Mouse (Mus musculus) forebrain, postnatal 0 days (tissue): ENCODE measurements at regions not wholly inside any gene's neighbourhood (a gene's known extent, or its start where the extent isn't known, plus 50 kb on each side); places are given as distances from the start of the nearest gene placed in this dataset.
A peak's percentile ranks its signal among the peaks of the same experiment; 100 is the strongest.

Source experiments
- ATAC-seq: fragments of 200-750 bp; cut with Nextera tagmentation; 2 replicates; pipeline ENCODE4 v1.8.0; 2017; ENCODE audit warnings: mild to moderate bottlenecking, moderate library complexity
- DNase-seq: peaks from one replicate; pipeline ENCODE4 v3.0.0-alpha.2; 2015
- H3K27ac ChIP-seq: fragments of 300-500 bp; sonication (generic); 2 replicates; pipeline ENCODE4 v1.5.1; 2014; ENCODE audit warnings: low read depth, mild to moderate bottlenecking, antibody characterized with exemption, low read length, moderate library complexity, mixed read lengths
- H3K27me3 ChIP-seq: fragments of 300-500 bp; sonication (generic); 2 replicates; pipeline ENCODE4 v1.6.1; 2014; ENCODE audit warnings: mild to moderate bottlenecking, low read length, mixed read lengths; ENCODE audit not compliant: insufficient read depth
- H3K36me3 ChIP-seq: fragments of 300-500 bp; sonication (generic); 2 replicates; pipeline ENCODE4 v1.6.1; 2014; ENCODE audit warnings: mild to moderate bottlenecking, moderate library complexity; ENCODE audit not compliant: insufficient read depth
- H3K4me1 ChIP-seq: fragments of 300-500 bp; sonication (generic); 2 replicates; pipeline ENCODE4 v1.6.1; 2014; ENCODE audit warnings: antibody characterized with exemption; ENCODE audit not compliant: insufficient read depth
- H3K4me2 ChIP-seq: fragments of 300-500 bp; sonication (generic); 2 replicates; pipeline ENCODE4 v1.6.1; 2014; ENCODE audit warnings: low read depth, mild to moderate bottlenecking, moderate library complexity
- H3K4me3 ChIP-seq: fragments of 300-500 bp; sonication (generic); 2 replicates; pipeline ENCODE4 v1.5.1; 2014; ENCODE audit warnings: low read depth, low read length, mixed read lengths
- H3K9ac ChIP-seq: fragments of 300-500 bp; sonication (generic); 2 replicates; pipeline ENCODE4 v1.6.1; 2014; ENCODE audit warnings: mild to moderate bottlenecking
- H3K9me3 ChIP-seq: fragments of 300-500 bp; sonication (generic); 2 replicates; pipeline ENCODE4 v1.6.1; 2016; ENCODE audit warnings: low read length
- CTCF ChIP-seq: sonication (generic); IDR thresholded peaks from 2 replicates; pipeline ENCODE4 v1.5.1; 2016; ENCODE audit warnings: antibody characterized with exemption, control low read depth, low read depth
- WGBS: fragments of 180-500 bp; shearing (Covaris S2); extraction: QIAGEN DNeasy Blood & Tissue Kit; methylation state at CpG from one replicate; pipeline ENCODE4 v1.1.7; 2014; 5-methylcytosine and 5-hydroxymethylcytosine counted together

DNA sequence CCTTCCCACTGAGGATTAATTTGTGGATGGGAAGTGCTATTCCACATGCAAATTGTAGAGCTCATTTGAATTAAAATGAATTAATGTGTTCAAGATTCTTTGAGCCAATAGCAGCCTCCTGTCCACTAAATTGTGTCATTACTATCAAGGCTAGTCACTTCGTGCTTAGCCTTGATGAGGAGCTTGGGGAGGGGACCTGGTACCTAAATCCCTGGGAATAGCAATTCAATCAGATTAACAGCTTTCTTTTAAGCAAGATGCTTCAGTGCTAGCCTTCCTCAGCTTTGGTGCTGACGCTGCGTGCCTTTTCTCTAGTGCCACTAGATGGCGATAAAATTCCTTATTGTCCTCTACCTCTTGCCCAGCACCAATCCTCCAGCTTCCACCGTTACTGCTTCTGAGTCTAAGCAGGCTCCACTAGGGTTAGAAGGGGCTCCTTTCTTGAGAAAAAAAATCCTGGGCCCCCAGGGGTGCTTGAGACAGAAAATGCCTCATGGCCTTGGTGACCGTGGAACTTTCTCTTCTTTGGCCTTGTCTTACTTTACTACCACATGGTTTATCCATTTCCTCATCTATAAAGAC is 650.0 kb downstream of the Tlr4 start:
- 11% methylated on average over 6 of the region's 6 CpGs for WGBS
- Histone ChIP-seq H3K27me3 (no peaks in the 10 kb centered on the region), H3K9me3 (no peaks in the 10 kb centered on the region), H3K9ac (no peak overlapping the region), H3K4me2 (no peak overlapping the region), H3K4me3 (no peak overlapping the region), H3K4me1 (no peaks in the 10 kb centered on the region), H3K27ac (no peak overlapping the region), H3K36me3 (no peaks in the 10 kb centered on the region)
- ATAC-seq: peak; percentile 89
- peak; percentile 85 for TF ChIP-seq CTCF
- peak; percentile 82 for DNase-seq

DNA sequence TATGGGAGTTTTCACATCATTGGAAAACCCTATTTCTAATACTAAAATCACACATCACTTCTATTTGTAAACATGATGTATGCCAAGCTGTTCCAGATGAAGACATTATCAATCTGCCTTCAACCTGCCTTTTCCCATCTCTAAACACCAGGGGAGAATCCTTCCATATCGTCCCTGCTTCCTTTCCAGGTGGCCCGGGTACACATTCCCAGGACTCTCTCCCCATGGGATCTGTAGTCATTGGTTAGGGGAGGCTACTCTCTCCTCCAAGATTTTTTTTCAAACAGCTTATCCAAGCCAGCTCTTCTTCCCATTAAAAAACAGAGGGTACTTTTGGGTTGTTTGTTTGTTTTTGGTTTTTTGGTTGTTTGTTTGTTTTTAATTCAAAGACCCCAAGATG is 650.7 kb downstream of the Tlr4 start:
- Histone ChIP-seq H3K27ac (no peak overlapping the region), H3K9ac (no peak overlapping the region), H3K4me2 (no peak overlapping the region), H3K4me1 (no peaks in the 10 kb centered on the region), H3K27me3 (no peaks in the 10 kb centered on the region), H3K9me3 (no peaks in the 10 kb centered on the region), H3K36me3 (no peaks in the 10 kb centered on the region), H3K4me3 (no peak overlapping the region)
- DNase-seq: no peak
- ATAC-seq: no peak
- WGBS: 46% methylated on average over 2 of the region's 2 CpGs
- TF ChIP-seq CTCF: no peak

DNA sequence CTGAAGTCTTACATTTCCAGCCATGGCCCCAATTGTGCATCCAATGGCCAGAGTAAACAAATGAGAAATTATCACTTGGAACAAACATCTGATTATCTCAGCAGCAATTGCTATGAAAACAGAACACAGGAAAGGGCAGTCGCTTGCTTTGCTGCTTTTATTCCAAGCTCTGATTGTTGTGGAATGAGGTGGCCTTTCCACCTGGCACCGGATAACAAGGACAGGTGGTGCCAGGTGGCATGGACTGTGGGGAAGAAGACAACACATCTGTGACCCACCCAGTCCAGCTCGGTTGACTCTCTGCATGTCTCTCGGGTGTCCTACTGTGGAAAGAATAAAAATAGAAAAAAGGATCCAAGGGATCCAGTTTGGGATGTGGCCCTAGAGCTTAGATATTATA is 694.9 kb downstream of the Tlr4 start:
- no peaks in the 10 kb centered on the region for H3K4me1 ChIP-seq
- no peaks in the 10 kb centered on the region for H3K27me3 ChIP-seq
- DNase-seq: no peak
- H3K36me3 ChIP-seq: no peaks in the 10 kb centered on the region
- H3K4me2 ChIP-seq: no peak overlapping the region
- 81% methylated on average over 4 of the region's 4 CpGs for WGBS
- no peak overlapping the region for H3K27ac ChIP-seq
- no peak for TF ChIP-seq CTCF
- H3K4me3 ChIP-seq: no peak overlapping the region
- no peak overlapping the region for H3K9ac ChIP-seq
- ATAC-seq: no peak
- no peaks in the 10 kb centered on the region for H3K9me3 ChIP-seq

DNA sequence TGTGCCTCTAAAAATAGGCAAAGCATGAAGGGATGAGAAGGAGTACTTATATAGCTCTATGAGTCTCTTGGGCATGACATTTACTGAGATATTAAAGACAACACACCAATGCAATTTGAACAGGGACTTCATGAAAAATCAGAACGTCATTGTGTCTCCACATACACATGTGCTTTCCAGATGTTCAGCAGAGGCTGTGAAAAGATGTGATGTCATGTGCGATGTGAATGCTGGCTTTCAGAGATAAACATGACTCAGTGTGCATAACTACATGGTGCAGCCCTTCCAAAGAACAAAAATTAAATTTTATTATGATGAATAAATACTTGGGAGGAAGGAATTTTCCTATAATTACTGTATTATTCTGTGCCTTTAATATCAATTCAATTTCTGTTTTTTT is 695.8 kb downstream of the Tlr4 start:
- Histone ChIP-seq H3K4me2 (no peak overlapping the region), H3K9ac (no peak overlapping the region), H3K36me3 (no peaks in the 10 kb centered on the region), H3K27me3 (no peaks in the 10 kb centered on the region), H3K4me1 (no peaks in the 10 kb centered on the region), H3K9me3 (no peaks in the 10 kb centered on the region), H3K27ac (no peak overlapping the region), H3K4me3 (no peak overlapping the region)
- DNase-seq: no peak
- ATAC-seq: no peak
- no peak for TF ChIP-seq CTCF
- WGBS: 79% methylated on average over 2 of the region's 2 CpGs

DNA sequence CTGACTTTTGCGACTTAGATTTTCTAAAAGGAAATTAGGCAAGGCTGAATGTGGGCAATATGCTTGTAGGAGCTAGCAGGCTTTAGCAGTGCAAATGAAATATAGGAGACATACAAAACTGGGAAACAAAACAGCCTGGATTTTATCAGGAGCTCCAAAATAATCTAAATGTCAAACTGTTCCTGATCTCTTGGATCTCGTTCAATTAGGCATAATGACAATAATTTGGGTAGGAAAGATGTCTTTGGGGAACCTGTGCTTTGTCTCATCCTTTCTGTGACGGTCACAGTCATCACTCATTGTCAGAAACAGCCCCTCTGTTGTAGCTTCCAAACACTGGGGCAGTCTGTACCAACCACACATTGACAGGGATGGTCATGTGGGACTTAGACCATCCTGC is 702.2 kb downstream of the Tlr4 start:
- WGBS: 76% methylated on average over 3 of the region's 3 CpGs
- DNase-seq: no peak

DNA sequence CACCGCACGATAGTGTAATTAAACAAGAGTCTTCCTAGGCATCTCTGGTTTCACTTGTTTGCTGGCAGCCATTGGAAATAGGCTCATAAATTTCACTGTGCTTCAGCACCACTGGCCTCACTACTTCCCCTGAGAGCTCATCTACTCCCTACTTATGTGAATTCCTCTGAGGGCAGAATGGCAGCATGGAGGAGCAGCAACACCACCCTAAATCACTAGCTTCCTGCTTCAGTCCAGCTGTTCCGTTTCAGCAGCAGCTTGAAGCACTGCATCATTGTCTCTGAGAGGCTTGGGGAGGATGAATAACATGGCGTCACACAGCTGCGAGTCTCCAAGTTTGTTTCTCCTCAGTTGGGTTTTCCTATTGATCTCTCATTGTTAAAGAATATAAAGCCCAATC is 712.1 kb downstream of the Tlr4 start:
- ATAC-seq (no peak), DNase-seq (no peak)
- no peaks in the 10 kb centered on the region for H3K27me3 ChIP-seq
- no peak for TF ChIP-seq CTCF
- no peak overlapping the region for H3K4me2 ChIP-seq
- no peak overlapping the region for H3K4me3 ChIP-seq
- H3K27ac ChIP-seq: no peak overlapping the region
- H3K9ac ChIP-seq: no peak overlapping the region
- no peaks in the 10 kb centered on the region for H3K9me3 ChIP-seq
- no peaks in the 10 kb centered on the region for H3K4me1 ChIP-seq
- H3K36me3 ChIP-seq: no peaks in the 10 kb centered on the region
- 77% methylated on average over 5 of the region's 5 CpGs for whole genome bisulfite sequencing

More for the DNA sequence above, 702.2 kb downstream of the Tlr4 start:
- no peak for ATAC-seq
- Histone ChIP-seq H3K4me2 (no peak overlapping the region), H3K27me3 (no peaks in the 10 kb centered on the region), H3K4me3 (no peak overlapping the region), H3K36me3 (no peaks in the 10 kb centered on the region), H3K4me1 (no peaks in the 10 kb centered on the region), H3K9me3 (no peaks in the 10 kb centered on the region), H3K9ac (no peak overlapping the region), H3K27ac (no peak overlapping the region)
- TF ChIP-seq CTCF: no peak

DNA sequence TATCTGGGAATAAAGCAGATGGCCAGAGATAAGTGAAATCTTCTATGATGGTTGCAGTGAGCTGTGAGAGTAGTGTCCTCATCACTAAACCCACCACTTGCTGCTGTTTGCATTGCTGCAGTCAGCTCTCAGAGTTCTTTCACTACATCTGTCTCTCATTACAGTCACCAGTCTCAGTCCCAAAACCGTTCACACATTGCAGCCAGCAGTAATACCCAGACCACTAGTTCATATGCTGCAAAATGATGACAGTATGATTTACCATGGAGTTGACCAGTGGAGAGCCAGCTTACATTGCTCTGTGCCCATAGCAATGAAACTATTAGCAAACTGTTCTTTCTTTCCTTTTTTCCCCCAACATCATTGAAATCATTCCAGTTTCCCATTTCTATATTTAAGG is 718.6 kb downstream of the Tlr4 start:
- H3K27ac ChIP-seq: no peak overlapping the region
- no peak overlapping the region for H3K4me2 ChIP-seq
- ATAC-seq: no peak
- no peaks in the 10 kb centered on the region for H3K36me3 ChIP-seq
- no peaks in the 10 kb centered on the region for H3K4me1 ChIP-seq
- no peaks in the 10 kb centered on the region for H3K27me3 ChIP-seq
- no peak overlapping the region for H3K9ac ChIP-seq
- no peak for TF ChIP-seq CTCF
- no peak overlapping the region for H3K4me3 ChIP-seq
- H3K9me3 ChIP-seq: no peaks in the 10 kb centered on the region
- 81% methylated on average over 1 of the region's 1 CpGs for WGBS
- no peak for DNase-seq

DNA sequence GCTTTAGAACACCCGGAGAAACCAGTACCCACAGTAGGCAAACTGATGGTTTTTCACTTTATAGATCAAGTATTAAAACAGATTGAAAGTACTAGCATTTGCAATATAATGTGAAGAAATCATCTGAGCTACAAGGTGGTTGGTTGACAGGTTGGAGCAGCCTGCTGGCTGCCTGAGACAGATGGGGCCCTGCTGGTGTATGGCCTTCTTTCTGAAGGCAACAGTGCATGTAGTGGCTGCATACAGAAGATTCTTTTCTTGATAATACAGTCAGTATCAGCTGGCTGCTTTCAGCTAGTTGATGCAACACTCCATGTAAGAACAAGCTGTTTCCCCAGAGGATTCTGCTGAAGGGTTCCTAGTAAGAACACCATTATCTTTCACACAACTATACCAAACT is 720.6 kb downstream of the Tlr4 start:
- Histone ChIP-seq H3K4me3 (no peak overlapping the region), H3K27ac (no peak overlapping the region), H3K27me3 (no peaks in the 10 kb centered on the region), H3K9me3 (no peaks in the 10 kb centered on the region), H3K4me2 (no peak overlapping the region), H3K9ac (no peak overlapping the region), H3K4me1 (no peaks in the 10 kb centered on the region), H3K36me3 (no peaks in the 10 kb centered on the region)
- TF ChIP-seq CTCF: no peak
- 96% methylated on average over 1 of the region's 1 CpGs for WGBS
- DNase-seq (no peak), ATAC-seq (no peak)
